In genomic region chr8:61479506-61480214, GRCm38 (mm10) we compare ENCODE assay signal across 8 mouse cellular contexts. TPM values are rescaled to one million over a fixed set of nuclear protein-coding genes. Genes with fewer than 3 reads are reported as not detected.
A peak's percentile ranks its signal among the peaks of the same experiment; 100 is the strongest.
DNase-seq lines count a peak whose midpoint lies in the region; ATAC-seq lines count a peak whose summit lies in the region.

No protein-coding gene starts in this region.

- no peak overlapping the region for H3K27ac ChIP-seq in hindbrain, embryonic 15.5 days (replicated peaks)

- DNase-seq in ES-CJ7 (ENCODE audit: low read depth, low spot score): peak; percentile 92
- peak; percentile 41 for DNase-seq in adrenal gland, postnatal 25 days
- peak; percentile 36 to 71 for DNase-seq in layer of hippocampus, postnatal 14 days (ENCODE audit: low spot score in 2 of 2)
- peak; percentile 78 for DNase-seq in lung, postnatal 10 days
- DNase-seq in right cerebral cortex, adult 2 months (ENCODE audit: low spot score in 2 of 2): peak; percentile 53 to 71
- DNase-seq in urinary bladder, postnatal 25 days (ENCODE audit: low spot score): peak; percentile 48

- no peak overlapping the region for H3K4me2 ChIP-seq in hindbrain, embryonic 15.5 days

- H3K4me3 ChIP-seq in hindbrain, embryonic 15.5 days: no peak overlapping the region

- H3K36me3 ChIP-seq in hindbrain, embryonic 15.5 days: no peaks in the 10 kb centered on the region

- 57% methylated on average over 11 of the region's 11 CpGs for WGBS in hindbrain, embryonic 15.5 days

- H3K9ac ChIP-seq in hindbrain, embryonic 15.5 days: no peak overlapping the region

- H3K9me3 ChIP-seq in hindbrain, embryonic 15.5 days: no peaks in the 10 kb centered on the region

- H3K4me1 ChIP-seq in hindbrain, embryonic 15.5 days (replicated peaks): no peaks in the 10 kb centered on the region

- no peaks in the 10 kb centered on the region for H3K27me3 ChIP-seq in hindbrain, embryonic 15.5 days

- ATAC-seq in frontal cortex, adult (ENCODE audit: low TSS enrichment): peak; percentile 96
- ATAC-seq in hindbrain, embryonic 15.5 days (ENCODE audit: low FRiP score, low read depth): peak; percentile 56; the same call in 1 of the 2 replicates

RNA-seq across cellular contexts. Expression of gene Cbr4, which starts 7.9 kb away (rescaled TPM):
- total RNA-seq in adrenal gland, postnatal 25 days (2021): 50.8 and 59.9 TPM in 2 replicates
- polyA plus RNA-seq in hindbrain, embryonic 15.5 days (2015; fragmentation: Nextera tagmentation; extraction: Ambion mirVana): 17.9 and 19.3 TPM in 2 replicates
- 10 to 100 TPM; 23.1 to 28.3 TPM for total RNA-seq in layer of hippocampus, postnatal 14 days (2021)

Comparison
In these comparisons a context has a peak if more than half of its experiments do, and no peak if none do; other contexts are left out.
1. DNase-seq: peak in every context shown above with its lines; median percentile 92 in ES-CJ7; 78 in lung, postnatal 10 days; 62 in right cerebral cortex, adult 2 months; 54 in layer of hippocampus, postnatal 14 days; 48 in urinary bladder, postnatal 25 days; 41 in adrenal gland, postnatal 25 days.